Mouse (Mus musculus) frontal cortex, postnatal 36 days (tissue): ENCODE data around the gene Eci1.
A peak's percentile ranks its signal among the peaks of the same experiment; 100 is the strongest.
"Not testable (repeated sequence)": the region's sequence is repeated elsewhere in the genome, so short reads cannot be mapped to it uniquely, and the experiment has no call there.

Experiments used
- DNase-seq, 2 experiments: peaks; one replicate each; pipeline ENCODE4 v3.0.0; 2022; ENCODE audit warnings: low spot score in 2 of 2

Eci1 gene

DNA sequence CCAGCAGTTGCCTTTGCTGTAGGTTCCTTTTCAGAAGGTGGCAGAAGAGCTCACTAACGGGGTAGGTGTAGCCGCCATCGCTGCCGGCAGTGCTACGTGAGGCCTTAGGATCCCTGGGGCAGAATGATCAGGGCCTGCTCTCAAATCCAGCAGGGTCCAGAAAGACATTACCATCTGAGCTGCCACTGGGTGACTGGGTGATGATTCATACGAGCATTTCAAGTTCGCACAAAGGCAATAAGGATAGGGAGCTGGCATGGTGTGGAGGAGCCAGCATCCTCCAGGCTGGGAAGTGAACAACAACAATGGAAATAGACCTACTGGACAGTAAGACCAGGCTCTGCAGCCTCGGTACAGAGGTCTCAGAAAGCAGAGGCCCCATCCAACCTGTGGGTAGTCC, 13.9 kb downstream of the Eci1 start:
- DNase-seq = no peak

DNA sequence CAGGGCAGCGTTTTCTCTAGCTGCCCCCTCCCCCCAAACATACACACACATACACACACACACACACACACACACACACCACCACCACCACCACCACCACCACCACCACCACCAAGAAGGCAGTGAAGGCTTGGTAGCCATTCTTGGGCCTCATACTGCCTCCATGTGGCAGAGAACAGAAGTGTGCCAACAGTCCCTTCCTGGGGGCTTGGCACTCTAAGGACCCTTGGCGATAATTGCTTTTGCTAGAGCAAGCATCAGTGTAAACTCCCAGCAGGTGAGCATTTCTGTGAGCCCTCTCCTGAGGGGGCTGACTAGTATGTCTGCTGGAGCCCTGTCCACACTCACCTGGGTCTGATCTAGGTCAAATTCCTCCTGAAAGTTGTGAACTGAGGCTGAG, 14.7 kb downstream of the Eci1 start:
- no peak for DNase-seq

DNA sequence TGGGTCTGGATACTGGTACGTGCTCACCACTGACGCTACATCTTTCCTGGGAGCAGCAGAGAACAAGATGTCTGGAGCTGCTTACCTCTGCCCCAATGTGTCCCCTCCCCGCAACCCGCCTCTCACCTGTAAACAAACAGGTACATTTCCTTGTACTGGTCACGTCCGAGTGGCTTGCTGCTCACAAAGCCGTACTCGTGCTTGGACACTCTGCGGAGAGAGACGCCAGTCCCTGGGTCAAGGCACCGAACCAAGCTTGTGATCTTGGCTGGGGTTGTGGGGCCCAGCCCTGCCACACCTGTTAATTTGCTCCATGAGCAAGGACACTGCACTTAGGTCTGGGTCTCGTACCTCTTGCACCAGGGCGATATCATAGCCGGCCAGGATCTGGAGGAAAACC, 15.7 kb downstream of the Eci1 start:
- no peak for DNase-seq

DNA sequence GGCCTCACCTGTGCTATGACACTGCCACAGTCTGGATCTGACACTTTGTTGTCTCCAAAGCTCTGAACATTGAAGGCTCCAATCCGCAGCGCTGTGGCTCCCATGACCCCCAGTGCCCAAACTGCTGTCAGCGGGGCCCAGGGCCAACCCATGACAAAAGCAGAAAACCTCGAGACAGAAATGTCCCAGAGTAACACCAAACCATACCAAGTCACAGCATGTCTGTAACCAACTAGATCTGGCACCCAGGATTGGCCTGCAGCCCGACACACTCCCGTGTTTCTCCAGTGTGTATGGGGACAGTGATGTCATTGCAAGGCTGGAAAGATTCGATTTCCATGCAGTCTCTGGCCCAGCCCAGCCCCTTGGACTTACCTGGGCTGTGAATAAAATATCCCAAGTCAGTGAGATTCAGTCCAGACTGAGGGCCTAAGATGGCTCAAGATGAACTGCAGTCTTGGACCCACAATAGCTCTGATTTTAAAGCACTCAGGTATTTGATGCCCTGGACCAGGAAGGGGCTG, 16.3 kb downstream of the Eci1 start, which contains the start of gene Dnase1l2:
Gene Dnase1l2 (minus strand): TSS at position 474 of the 524 bp plus-strand sequence.
- no peak for DNase-seq

DNA sequence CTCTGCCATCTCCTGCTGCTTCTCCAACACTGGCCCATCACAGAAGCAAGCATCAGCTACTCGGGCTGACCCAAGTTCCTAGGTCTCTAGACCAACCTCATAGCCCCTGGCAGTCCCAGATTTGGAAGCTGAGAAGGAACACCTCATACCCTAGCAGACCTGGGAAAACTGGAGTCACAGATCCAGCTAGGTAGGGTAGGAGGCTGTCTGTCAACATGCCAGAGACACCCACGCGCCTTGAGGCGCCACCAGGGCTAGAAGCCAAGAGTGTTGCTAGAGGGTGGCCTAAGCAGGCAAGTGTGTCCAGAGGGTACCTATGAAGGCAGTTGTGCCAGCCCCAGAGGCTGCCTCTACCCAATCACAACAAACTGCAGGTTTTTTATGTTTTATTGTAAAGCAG, 17.0 kb downstream of the Eci1 start:
- peak; percentile 45 to 50 for DNase-seq

DNA sequence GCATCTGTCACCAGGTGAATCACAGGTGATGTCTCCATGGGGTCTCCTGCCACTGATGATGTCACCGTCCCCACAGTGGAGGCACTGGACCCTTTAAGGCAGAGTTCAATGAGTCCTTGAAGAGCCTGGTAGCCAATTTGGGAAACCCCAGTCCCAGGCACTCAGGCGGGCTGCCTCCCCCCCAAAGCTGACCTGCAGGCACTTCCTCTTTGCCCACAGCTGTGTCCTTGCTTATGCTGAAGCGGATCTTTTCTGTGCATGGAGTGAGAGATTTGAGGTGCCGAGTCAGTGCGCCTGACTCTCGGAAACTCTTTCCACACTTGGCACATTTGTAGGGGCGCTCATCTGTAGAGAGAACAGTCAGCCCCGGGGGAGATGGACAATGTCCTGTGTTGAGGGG, 20.1 kb downstream of the Eci1 start:
- no peak for DNase-seq

DNA sequence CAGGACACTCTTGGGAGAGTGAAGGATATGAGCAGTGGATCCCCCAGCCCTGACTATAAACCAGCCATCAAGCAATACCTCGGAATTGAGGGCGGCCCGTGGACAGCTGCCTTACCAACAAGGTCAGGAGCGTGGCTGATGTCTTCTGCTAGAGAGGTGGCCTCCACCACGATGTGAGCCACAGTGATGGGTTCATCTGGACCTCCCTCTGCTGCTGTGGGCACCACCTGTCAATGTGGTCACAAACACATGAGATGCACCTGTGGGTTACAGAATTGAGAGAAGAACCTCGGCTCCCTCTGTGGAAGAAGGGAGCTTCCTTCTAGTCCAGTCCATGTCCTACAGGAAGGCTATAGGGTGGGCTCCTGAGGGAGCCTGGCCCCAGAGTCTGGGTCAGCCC, 23.1 kb downstream of the Eci1 start:
- DNase-seq = no peak

DNA sequence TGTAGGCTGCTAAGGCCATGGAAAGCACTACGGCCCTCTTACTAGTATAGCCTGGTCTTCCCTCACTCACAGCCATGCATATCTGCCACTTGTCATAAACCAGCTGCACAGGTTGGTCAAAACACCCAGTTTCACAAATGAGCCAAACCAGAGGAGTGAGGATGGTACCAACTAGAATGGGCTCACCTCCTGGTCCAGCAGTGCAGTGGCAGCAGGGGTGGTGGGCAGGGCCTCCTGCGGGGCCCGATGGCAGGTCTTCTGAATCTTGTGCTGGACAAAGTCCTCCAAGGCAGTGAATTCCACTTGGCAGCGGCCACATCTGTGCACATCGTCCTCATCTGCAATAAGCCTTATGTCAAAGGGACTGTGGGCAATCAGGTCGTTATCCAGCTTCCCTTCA, 24.8 kb downstream of the Eci1 start:
- no peak for DNase-seq

DNA sequence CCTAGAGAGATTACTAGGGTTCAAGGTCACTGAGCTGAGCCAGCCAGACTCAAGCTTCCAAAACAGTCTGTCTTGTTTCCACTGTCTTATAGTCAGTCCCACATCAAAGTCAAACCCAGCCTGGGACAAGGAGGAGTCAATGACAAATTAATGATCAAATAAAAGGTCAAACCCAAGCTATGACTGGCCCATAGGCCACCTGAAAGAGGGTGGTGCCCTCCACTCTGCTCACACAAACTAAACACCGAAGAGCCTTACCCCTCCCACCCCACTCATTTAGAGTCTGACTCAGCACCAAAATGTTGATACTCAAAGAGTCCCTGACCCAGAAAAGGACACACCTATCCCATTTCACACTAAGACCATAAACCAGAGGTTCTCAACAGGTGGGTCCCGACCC, 26.9 kb downstream of the Eci1 start:
- DNase-seq = no peak

DNA sequence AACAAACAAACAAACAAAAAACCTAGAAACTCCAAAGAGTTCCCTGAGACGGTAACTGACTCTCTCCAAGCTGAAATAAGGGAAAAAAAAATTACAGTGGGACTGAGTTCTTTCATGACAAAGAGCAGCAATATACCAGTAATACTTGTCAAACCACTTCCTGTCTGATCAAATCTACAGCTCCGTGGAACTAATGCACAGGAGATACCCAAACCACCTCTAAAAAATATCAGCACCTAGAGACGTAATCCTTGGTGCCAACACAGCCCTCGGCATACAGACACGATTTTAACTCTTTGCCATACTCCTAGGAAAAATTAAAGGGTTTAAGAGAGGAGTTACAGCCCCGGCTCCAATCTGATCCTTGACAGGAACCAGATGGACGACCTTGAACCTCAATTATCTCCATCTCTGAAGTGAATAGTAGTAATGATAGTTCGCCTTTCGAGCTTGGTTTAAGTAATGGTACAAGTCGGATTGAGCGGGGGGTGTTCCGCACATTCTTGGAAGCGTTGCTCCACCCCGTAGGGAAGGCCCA, 27.8 kb downstream of the Eci1 start:
- no peak for DNase-seq

DNA sequence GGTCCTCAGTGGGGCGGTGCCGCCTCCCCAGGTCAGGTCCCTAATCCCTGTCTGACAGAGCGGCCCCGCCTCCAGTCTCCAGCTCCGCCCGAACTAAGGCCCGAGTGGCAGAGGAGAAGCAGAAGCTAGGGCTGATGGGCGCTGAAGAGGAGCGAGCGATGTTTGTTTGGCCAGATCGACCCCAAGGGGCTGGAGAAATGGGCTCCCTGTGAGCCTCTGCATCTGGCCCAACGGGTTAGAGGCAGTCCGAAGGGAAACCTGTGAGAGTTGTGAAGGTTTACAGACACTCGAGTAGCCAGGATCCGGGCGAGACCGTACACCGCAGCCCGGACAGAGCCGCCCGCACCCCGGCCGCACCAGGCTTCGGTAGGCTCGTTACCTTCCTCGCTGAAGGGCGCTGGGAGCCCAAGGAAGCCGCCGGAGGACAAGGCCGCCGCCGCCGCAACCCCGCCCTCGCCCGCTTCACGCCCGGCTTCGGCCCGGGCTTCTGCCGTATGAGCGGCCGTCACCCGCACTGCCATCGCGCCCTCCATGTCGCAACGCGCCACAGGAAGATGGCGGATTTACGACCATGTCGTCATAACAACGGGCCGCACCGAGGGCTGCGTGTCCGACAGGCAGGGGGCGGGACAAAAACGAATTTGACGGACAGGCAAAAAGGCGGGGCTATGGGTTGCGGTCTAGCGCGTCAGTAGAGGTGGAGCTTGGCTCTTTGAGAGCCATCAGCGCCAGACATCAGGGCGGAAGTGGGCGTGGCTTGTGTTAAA, 28.5 kb downstream of the Eci1 start:
- DNase-seq = peak; percentile 99

DNA sequence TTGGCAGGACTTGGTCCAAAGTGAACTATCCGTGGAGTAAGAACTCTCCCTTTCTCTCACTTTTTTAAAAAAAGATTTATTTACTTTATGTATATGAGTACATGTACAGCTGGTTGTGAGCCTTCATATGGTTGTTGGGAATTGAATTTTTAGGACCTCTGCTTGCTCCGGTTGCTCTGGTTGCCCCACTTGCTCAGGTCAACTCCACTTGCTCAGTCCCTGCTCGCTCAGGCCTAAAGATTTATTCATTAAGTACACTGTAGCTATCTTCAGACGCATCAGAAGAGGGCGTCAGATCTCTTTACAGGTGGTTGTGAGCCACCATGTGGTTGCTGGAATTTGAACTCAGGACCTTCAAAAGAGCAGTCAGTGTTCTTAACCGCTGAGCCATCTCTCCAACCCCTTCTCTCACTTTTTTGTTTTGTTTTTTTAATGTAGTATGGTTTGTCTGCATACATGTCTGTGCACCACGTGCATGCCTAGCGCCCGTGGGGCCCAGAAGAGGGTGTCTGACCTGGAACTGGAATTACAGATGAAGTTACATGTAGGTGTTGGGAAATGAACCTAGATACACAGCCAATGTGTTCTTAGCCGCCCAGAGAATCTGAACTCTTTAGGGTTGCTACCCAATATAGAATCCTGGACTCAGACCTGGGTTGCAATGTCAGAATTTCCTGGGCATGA, 29.2 kb downstream of the Eci1 start:
- not testable (repeated sequence) for DNase-seq

DNA sequence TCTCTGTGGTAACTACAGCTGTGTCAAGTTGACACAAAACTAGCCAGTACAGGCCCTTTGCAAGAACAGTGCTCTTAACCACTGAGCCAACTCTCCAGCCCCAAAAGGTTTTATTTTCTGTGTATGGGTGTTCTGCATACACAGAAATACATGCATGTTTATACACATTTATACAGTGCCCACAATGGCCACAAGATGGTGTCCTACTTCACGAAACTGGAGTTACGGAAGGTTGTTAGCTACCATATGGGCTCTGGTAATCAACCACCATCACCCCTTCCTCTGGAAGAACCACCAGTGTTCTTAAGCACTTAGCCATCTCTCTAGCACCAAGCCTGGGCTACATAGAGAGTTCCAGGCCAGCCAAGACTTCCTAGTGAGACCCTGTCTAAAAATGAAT, 35.1 kb downstream of the Eci1 start:
- DNase-seq = no peak

DNA sequence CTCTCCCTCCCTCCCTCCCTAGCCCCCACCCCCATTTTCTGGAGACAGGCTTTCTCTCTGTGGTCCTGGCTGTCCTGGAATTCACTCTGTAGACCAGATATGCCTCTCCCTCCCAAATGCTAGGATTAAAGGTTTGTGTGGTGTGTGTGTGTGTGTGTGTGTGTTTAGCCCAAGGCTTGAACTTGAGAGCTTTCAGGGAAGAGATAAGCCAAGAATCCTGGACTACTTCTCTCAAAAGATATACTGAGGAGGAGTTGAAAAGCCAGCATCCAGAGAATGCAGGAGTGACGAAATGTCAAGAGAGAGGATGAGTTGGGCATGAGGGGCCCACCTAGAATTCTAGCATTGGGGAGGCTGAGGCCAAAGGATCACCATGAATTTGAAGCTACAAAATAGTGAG, 36.5 kb downstream of the Eci1 start:
- no peak for DNase-seq

DNA sequence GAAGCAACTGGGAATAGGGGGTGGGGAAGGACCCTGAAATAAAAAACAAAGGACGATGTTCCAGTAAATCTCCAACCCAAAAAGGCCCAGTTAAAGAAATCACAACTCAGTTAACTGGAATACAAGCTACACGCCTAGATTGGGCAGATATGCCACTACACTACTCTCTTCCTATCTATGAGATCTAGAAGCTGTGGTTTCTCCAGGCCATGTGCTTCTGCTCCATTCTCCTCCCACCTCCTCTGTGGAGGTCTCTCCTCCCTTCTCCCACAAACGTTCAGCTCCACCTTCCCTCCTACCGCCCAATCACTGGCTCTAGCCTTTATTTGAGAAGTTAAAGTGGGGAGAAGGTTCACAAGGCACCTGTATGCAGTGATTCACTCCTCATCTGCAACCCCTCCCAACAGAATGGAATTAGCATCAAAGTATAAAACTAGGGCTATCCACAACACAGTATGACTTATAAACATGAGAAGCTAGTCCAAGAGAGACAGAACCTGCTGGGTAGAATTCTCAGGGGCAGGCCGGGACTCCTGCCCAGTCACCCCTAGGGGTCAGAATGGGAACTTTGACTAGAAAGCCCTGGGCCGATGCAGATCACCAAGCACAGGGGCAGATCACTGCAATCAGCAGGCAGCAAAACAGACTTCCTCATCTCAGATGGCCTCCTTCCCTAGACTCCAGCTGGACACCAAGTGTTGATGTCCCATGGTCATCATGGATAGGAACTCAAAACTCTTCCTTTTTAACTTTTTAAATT, 37.1 kb downstream of the Eci1 start:
- DNase-seq = no peak

DNA sequence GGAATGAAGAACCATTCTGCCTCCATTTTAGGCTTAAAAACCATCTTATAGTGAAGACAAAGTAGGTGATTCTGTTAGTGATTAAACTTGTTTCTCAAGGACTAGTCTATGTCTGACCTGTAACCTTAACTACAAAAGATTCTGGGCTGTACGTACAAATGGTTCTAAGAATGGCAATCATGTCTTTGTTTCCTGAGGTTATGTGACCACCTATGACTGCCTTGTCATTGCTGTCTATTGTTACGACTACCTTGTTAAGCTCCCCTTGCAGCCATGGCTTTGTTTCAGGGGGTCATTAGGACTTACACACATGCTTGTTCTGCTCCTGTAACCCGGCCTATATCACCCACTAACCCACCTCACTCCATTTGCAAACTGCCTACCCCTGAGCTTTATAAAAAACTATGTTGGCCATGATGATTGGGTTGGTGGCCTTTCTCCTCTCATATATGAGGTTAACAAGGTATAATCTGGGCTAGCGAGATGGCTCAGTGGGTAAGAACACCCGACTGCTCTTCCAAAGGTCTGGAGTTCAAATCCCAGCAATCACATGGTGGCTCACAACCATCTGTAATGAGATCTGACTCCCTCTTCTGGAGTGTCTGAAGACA, 42.3 kb downstream of the Eci1 start:
- no peak for DNase-seq

DNA sequence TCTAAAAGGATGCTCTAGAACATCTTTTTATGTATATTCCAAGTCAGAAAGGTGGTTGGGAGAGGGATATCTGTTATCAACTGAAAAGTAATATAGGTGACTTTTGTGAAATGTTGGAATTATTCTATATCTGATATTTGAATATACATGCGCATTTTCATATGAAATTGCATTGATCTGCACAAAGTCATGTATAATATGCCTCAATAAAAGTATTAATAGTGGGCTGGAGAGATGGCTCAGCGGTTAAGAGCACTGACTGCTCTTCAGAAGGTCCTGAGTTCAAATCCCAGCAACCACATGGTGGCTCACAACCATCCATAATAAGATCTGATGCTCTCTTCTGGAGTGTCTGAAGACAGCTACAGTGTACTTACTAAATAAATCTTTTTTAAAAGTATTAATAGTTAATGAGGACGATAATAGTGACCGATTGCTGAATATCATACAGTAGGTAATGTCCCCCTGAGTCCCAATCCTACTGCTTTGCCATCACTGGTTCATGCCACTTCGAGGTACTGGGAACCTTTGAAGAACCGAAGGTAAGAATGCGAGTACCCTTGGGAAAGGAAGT, 43.0 kb downstream of the Eci1 start:
- no peak for DNase-seq

DNA sequence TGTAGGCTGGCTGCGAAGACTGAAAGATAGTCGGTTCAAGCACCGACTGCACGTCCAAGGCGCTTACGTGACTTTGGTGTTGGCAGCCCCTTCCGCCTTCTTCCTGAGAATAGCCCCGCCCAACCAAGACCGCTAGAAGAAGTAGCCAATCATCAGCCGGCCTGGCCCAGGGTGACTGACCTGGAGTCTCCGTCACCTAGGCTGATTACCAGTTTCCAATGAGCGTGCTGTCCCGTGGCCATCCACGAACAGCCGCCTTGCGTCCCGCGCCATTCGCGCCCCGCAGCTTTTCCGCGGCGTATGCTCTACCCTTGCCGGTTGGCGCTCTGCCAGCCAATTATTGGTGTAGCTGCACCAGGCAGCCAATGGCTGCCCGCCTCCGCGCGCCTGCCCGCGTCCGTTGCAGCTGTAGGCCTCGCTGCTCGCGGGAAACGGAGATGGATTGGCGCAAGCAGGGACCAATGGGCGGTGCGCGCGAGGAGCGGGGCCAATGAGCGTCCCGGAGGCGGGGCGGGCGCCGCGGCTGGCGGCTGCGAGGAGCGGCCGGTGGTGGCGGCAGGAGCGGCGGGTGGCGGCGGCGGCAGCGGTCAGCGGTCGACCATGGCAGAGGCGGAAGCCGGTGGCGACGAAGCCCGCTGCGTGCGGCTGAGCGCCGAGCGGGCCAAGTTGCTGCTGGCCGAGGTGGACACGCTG, 43.6 kb downstream of the Eci1 start, which contains the start of the genes E4f1 and Pgp:
Gene E4f1 (minus strand): TSS at position 404 of the 693 bp plus-strand sequence.
Gene Pgp (plus strand): TSS at position 483 of the 693 bp plus-strand sequence.
- DNase-seq = peak; percentile 99

DNA sequence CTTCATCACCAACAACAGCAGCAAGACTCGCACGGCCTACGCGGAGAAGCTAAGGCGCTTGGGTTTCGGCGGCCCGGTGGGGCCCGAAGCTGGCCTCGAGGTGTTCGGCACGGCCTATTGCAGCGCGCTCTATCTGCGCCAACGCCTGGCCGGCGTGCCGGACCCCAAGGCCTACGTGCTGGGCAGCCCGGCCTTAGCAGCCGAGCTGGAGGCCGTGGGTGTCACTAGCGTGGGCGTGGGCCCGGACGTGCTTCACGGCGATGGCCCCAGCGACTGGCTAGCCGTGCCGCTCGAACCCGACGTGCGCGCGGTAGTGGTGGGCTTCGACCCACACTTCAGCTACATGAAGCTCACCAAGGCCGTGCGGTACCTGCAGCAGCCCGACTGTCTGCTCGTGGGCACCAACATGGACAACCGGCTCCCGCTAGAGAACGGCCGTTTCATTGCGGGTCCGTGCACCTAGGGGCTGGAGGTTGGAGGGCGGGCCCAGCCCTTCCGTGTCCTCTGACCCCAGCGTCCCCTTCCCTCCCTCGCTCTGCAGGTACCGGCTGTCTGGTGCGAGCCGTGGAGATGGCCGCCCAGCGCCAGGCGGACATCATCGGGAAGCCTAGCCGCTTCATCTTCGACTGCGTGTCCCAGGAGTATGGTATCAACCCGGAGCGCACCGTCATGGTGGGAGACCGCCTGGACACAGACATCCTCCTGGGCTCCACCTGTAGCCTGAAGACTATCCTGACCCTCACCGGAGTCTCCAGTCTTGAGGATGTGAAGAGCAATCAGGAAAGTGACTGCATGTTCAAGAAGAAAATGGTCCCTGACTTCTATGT, 44.5 kb downstream of the Eci1 start:
- peak in 1 of 2 experiments; percentile 50 for DNase-seq

DNA sequence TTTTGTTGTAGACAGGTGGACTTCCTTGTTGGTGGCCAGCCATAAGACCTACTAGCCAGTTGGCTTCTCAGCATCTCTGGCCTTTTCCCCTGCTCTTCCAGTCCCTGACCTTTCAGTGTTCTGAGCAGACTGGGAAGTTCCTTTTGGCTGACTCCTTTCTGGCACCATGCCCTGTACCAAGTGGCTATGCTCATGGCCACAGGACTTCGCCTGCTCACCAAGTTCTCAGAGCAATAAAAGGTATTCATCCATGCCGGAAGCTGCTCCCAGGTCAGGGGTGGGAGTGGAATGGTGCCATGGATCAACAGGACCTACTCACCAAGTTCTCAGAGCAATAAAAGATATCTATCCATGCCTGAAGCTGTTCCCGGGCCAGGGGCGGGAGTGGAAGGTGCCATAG, 46.1 kb downstream of the Eci1 start:
- no peak for DNase-seq
